Mouse (Mus musculus) kidney, adult 9 months (tissue): ENCODE data around the gene Flg.

Source experiments
- DNase-seq: peaks from one replicate; pipeline ENCODE4 v3.0.0; 2022

Flg gene

GRCm38 (mm10) chr3:93273223-93273622, at the start of gene Flg:
TSS of gene Flg (plus strand) at chr3:93273523.
- no peak for DNase-seq

- DNase-seq = no peak
Observed at GRCm38 (mm10) chr3:93297542-93297941, 24.2 kb downstream of the Flg start.

GRCm38 (mm10) chr3:93299832-93300231, 26.5 kb downstream of the Flg start:
- no peak for DNase-seq

GRCm38 (mm10) chr3:93301896-93302295, 28.6 kb downstream of the Flg start:
- DNase-seq = peak; percentile 68

- DNase-seq = peak; percentile 36
Observed at GRCm38 (mm10) chr3:93306142-93306541, 32.8 kb downstream of the Flg start.

GRCm38 (mm10) chr3:93311371-93311770, 38.0 kb downstream of the Flg start:
- DNase-seq = no peak

GRCm38 (mm10) chr3:93314388-93314787, 41.1 kb downstream of the Flg start:
- no peak for DNase-seq

- DNase-seq = no peak
Observed at GRCm38 (mm10) chr3:93319449-93319848, 46.1 kb downstream of the Flg start, which contains the start of gene Hrnr. TSS of gene Hrnr (plus strand) at chr3:93319749.

GRCm38 (mm10) chr3:93337749-93338148, 64.4 kb downstream of the Flg start:
- no peak for DNase-seq

- DNase-seq = no peak
Observed at GRCm38 (mm10) chr3:93340021-93340420, 66.7 kb downstream of the Flg start.
